Mouse (Mus musculus): Measurements from ENCODE around the gene Olfr1161. TPM values are rescaled to one million over a fixed set of nuclear protein-coding genes. Genes with fewer than 3 reads are reported as not detected.
"Not testable (repeated sequence)": the region's sequence is repeated elsewhere in the genome, so short reads cannot be mapped to it uniquely, and the experiment has no call there.

Gene Olfr1161
- polyA plus RNA-seq (2012; ENCODE audit: insufficient read depth, low replicate concordance), result not detected in 2 replicates

- H3K27me3 ChIP-seq (replicated peaks); H3K4me3 ChIP-seq (replicated peaks); H3K4me1 ChIP-seq; H3K36me3 ChIP-seq (replicated peaks; ENCODE audit: low read length); H3K9me3 ChIP-seq: not testable (repeated sequence)
Observed at GRCm38 (mm10) chr2:88022474-88022873, at the start of gene Olfr1161. TSS of gene Olfr1161 (plus strand) at chr2:88022774.

- no peaks in the 10 kb centered on the region for H3K36me3 ChIP-seq (replicated peaks; ENCODE audit: low read length)
- H3K4me3 ChIP-seq (replicated peaks), result no peak within 1 kb of the TSS
- H3K9me3 ChIP-seq, result 0 out of 2 replicates have a peak, but pooled peaks cover 2% of the 10 kb centered on the region
- no peak for TF ChIP-seq FLI1 (IDR thresholded peaks at IDR 0.05; ENCODE audit: low read length)
- TF ChIP-seq GATA1 (IDR thresholded peaks at IDR 0.05; ENCODE audit: borderline replicate concordance, low read length), result no peak
- H3K27me3 ChIP-seq (replicated peaks), result no peaks in the 10 kb centered on the region
- no peaks in the 10 kb centered on the region for H3K4me1 ChIP-seq
Observed at GRCm38 (mm10) chr2:87974563-87974962, 48.0 kb upstream of the Olfr1161 start, which contains the start of gene Olfr74. TSS of gene Olfr74 (minus strand) at chr2:87974663.

GRCm38 (mm10) chr2:87989813-87990212 lies 32.8 kb upstream of the Olfr1161 start, which contains the start of gene Olfr1158:
TSS of gene Olfr1158 (plus strand) at chr2:87990113.
- Histone ChIP-seq H3K4me3 (replicated peaks) (no peak within 1 kb of the TSS), H3K36me3 (replicated peaks; ENCODE audit: low read length) (no peaks in the 10 kb centered on the region), H3K27me3 (replicated peaks) (no peaks in the 10 kb centered on the region), H3K9me3 (no peaks in the 10 kb centered on the region), H3K4me1 (no peaks in the 10 kb centered on the region)
- no peak for TF ChIP-seq GATA1 (IDR thresholded peaks at IDR 0.05; ENCODE audit: borderline replicate concordance, low read length)
- no peak for TF ChIP-seq FLI1 (IDR thresholded peaks at IDR 0.05; ENCODE audit: low read length)

- TF ChIP-seq FLI1 (IDR thresholded peaks at IDR 0.05; ENCODE audit: low read length), result no peak
- TF ChIP-seq GATA1 (IDR thresholded peaks at IDR 0.05; ENCODE audit: borderline replicate concordance, low read length), result no peak
- H3K4me1 ChIP-seq, result no peaks in the 10 kb centered on the region
- no peaks in the 10 kb centered on the region for H3K36me3 ChIP-seq (replicated peaks; ENCODE audit: low read length)
- H3K9me3 ChIP-seq, result no peaks in the 10 kb centered on the region
- H3K27me3 ChIP-seq (replicated peaks), result no peaks in the 10 kb centered on the region
- no peak within 1 kb of the TSS for H3K4me3 ChIP-seq (replicated peaks)
Observed at GRCm38 (mm10) chr2:88007515-88008318, 14.9 kb upstream of the Olfr1161 start, which contains the start of gene Olfr1160. TSS of gene Olfr1160 (minus strand) at chr2:88008268.

- H3K4me1 ChIP-seq, result no peaks in the 10 kb centered on the region
- H3K36me3 ChIP-seq (replicated peaks; ENCODE audit: low read length), result no peaks in the 10 kb centered on the region
- TF ChIP-seq FLI1 (IDR thresholded peaks at IDR 0.05; ENCODE audit: low read length) (no peak), GATA1 (IDR thresholded peaks at IDR 0.05; ENCODE audit: borderline replicate concordance, low read length) (no peak)
- H3K27me3 ChIP-seq (replicated peaks), result no peaks in the 10 kb centered on the region
- H3K9me3 ChIP-seq, result no peaks in the 10 kb centered on the region
- H3K4me3 ChIP-seq (replicated peaks), result no peak within 1 kb of the TSS
Observed at GRCm38 (mm10) chr2:88037599-88037998, 15.0 kb downstream of the Olfr1161 start, which contains the start of gene Olfr73. TSS of gene Olfr73 (minus strand) at chr2:88037699.

- no peaks in the 10 kb centered on the region for H3K36me3 ChIP-seq (replicated peaks; ENCODE audit: low read length)
- H3K4me3 ChIP-seq (replicated peaks), result no peak within 1 kb of the TSS
- no peak for TF ChIP-seq FLI1 (IDR thresholded peaks at IDR 0.05; ENCODE audit: low read length)
- TF ChIP-seq GATA1 (IDR thresholded peaks at IDR 0.05; ENCODE audit: borderline replicate concordance, low read length), result no peak
Observed at GRCm38 (mm10) chr2:88051029-88051428, 28.5 kb downstream of the Olfr1161 start, which contains the start of gene Olfr1162. TSS of gene Olfr1162 (minus strand) at chr2:88051129.

GRCm38 (mm10) chr2:88063587-88063986 lies 41.0 kb downstream of the Olfr1161 start:
- H3K9me3 ChIP-seq, result peaks cover 6% of the 10 kb centered on the region
- no peaks in the 10 kb centered on the region for H3K36me3 ChIP-seq (replicated peaks; ENCODE audit: low read length)
- TF ChIP-seq FLI1 (IDR thresholded peaks at IDR 0.05; ENCODE audit: low read length) (no peak), GATA1 (IDR thresholded peaks at IDR 0.05; ENCODE audit: borderline replicate concordance, low read length) (no peak)
- no peaks in the 10 kb centered on the region for H3K4me1 ChIP-seq
- no peaks in the 10 kb centered on the region for H3K27me3 ChIP-seq (replicated peaks)
- H3K4me3 ChIP-seq (replicated peaks), result no peak overlapping the region

More at GRCm38 (mm10) chr2:88051029-88051428, 28.5 kb downstream of the Olfr1161 start, which contains the start of gene Olfr1162:
- H3K9me3 ChIP-seq, result 0 out of 2 replicates have a peak, but pooled peaks cover 2% of the 10 kb centered on the region
- no peaks in the 10 kb centered on the region for H3K27me3 ChIP-seq (replicated peaks)
- H3K4me1 ChIP-seq, result no peaks in the 10 kb centered on the region

- H3K27me3 ChIP-seq (replicated peaks), result no peaks in the 10 kb centered on the region
- no peak within 1 kb of the TSS for H3K4me3 ChIP-seq (replicated peaks)
- TF ChIP-seq GATA1 (IDR thresholded peaks at IDR 0.05; ENCODE audit: borderline replicate concordance, low read length), result no peak
- no peak for TF ChIP-seq FLI1 (IDR thresholded peaks at IDR 0.05; ENCODE audit: low read length)
- no peaks in the 10 kb centered on the region for H3K4me1 ChIP-seq
- no peaks in the 10 kb centered on the region for H3K36me3 ChIP-seq (replicated peaks; ENCODE audit: low read length)
- H3K9me3 ChIP-seq, result no peaks in the 10 kb centered on the region
Observed at GRCm38 (mm10) chr2:88071730-88072129, 49.2 kb downstream of the Olfr1161 start, which contains the start of gene Olfr1163. TSS of gene Olfr1163 (minus strand) at chr2:88071830.

Other genes starting within 250 kb of the Olfr1161 start
- gene Olfr152, start 243.3 kb upstream of the Olfr1161 start, polyA plus RNA-seq (2012; ENCODE audit: insufficient read depth, low replicate concordance), result not detected in 2 replicates
- not detected in 2 replicates for gene Olfr1143, start 222.2 kb upstream of the Olfr1161 start, polyA plus RNA-seq (2012; ENCODE audit: insufficient read depth, low replicate concordance)
- not detected in 2 replicates for gene Olfr1145, start 213.0 kb upstream of the Olfr1161 start, polyA plus RNA-seq (2012; ENCODE audit: insufficient read depth, low replicate concordance)
- gene Olfr1148, start 192.2 kb upstream of the Olfr1161 start, polyA plus RNA-seq (2012; ENCODE audit: insufficient read depth, low replicate concordance), result not detected in 2 replicates
- not detected in 2 replicates for gene Olfr1150-ps1, start 178.8 kb upstream of the Olfr1161 start, polyA plus RNA-seq (2012; ENCODE audit: insufficient read depth, low replicate concordance)
- gene Olfr1151, start 166.9 kb upstream of the Olfr1161 start, polyA plus RNA-seq (2012; ENCODE audit: insufficient read depth, low replicate concordance), result not detected in 2 replicates
- 0.43 TPM in 1 of 2 replicates, not detected in the other for gene Olfr1152, start 156.3 kb upstream of the Olfr1161 start, polyA plus RNA-seq (2012; ENCODE audit: insufficient read depth, low replicate concordance)
- not detected in 2 replicates for gene Olfr1153, start 127.8 kb upstream of the Olfr1161 start, polyA plus RNA-seq (2012; ENCODE audit: insufficient read depth, low replicate concordance)
- not detected in 2 replicates for gene Olfr1154, start 117.6 kb upstream of the Olfr1161 start, polyA plus RNA-seq (2012; ENCODE audit: insufficient read depth, low replicate concordance)
- not detected in 2 replicates for gene Olfr1155, start 77.6 kb upstream of the Olfr1161 start, polyA plus RNA-seq (2012; ENCODE audit: insufficient read depth, low replicate concordance)
- not detected in 2 replicates for gene Olfr1156, start 69.7 kb upstream of the Olfr1161 start, polyA plus RNA-seq (2012; ENCODE audit: insufficient read depth, low replicate concordance)
- gene Olfr1157, start 54.5 kb upstream of the Olfr1161 start, polyA plus RNA-seq (2012; ENCODE audit: insufficient read depth, low replicate concordance), result not detected in 2 replicates
- gene Olfr74, start 48.1 kb upstream of the Olfr1161 start, polyA plus RNA-seq (2012; ENCODE audit: insufficient read depth, low replicate concordance), result not detected in 2 replicates
- gene Olfr1158, start 32.7 kb upstream of the Olfr1161 start, polyA plus RNA-seq (2012; ENCODE audit: insufficient read depth, low replicate concordance), result not detected in 2 replicates
- not detected in 2 replicates for gene Olfr1160, start 14.5 kb upstream of the Olfr1161 start, polyA plus RNA-seq (2012; ENCODE audit: insufficient read depth, low replicate concordance)
- gene Olfr73, start 14.9 kb downstream of the Olfr1161 start, polyA plus RNA-seq (2012; ENCODE audit: insufficient read depth, low replicate concordance), result not detected in 2 replicates
- gene Olfr1162, start 28.4 kb downstream of the Olfr1161 start, polyA plus RNA-seq (2012; ENCODE audit: insufficient read depth, low replicate concordance), result not detected in 2 replicates
- gene Olfr1163, start 49.1 kb downstream of the Olfr1161 start, polyA plus RNA-seq (2012; ENCODE audit: insufficient read depth, low replicate concordance), result not detected in 2 replicates
- not detected in 2 replicates for gene Olfr1164, start 71.2 kb downstream of the Olfr1161 start, polyA plus RNA-seq (2012; ENCODE audit: insufficient read depth, low replicate concordance)
- gene Olfr1166, start 105.5 kb downstream of the Olfr1161 start, polyA plus RNA-seq (2012; ENCODE audit: insufficient read depth, low replicate concordance), result not detected in 2 replicates
- gene Olfr1167, start 132.4 kb downstream of the Olfr1161 start, polyA plus RNA-seq (2012; ENCODE audit: insufficient read depth, low replicate concordance), result not detected in 2 replicates
- not detected in 2 replicates for gene Olfr1168, start 159.1 kb downstream of the Olfr1161 start, polyA plus RNA-seq (2012; ENCODE audit: insufficient read depth, low replicate concordance)
- gene Olfr1170, start 205.6 kb downstream of the Olfr1161 start, polyA plus RNA-seq (2012; ENCODE audit: insufficient read depth, low replicate concordance), result not detected in 2 replicates

Measured in megakaryocyte, embryonic 14.5 days (primary cell).